Mouse (Mus musculus) left cerebral cortex, adult 18-20 months (tissue): ENCODE measurements at regions not wholly inside any gene's neighbourhood (a gene's known extent, or its start where the extent isn't known, plus 50 kb on each side); places are given as distances from the start of the nearest gene placed in this dataset.

Experiments
- DNase-seq, 2 experiments: peaks; one replicate each; pipeline ENCODE4 v3.0.0; 2021 to 2022; ENCODE audit warnings: low spot score in 2 of 2, mixed read lengths in 1 of 2

DNA sequence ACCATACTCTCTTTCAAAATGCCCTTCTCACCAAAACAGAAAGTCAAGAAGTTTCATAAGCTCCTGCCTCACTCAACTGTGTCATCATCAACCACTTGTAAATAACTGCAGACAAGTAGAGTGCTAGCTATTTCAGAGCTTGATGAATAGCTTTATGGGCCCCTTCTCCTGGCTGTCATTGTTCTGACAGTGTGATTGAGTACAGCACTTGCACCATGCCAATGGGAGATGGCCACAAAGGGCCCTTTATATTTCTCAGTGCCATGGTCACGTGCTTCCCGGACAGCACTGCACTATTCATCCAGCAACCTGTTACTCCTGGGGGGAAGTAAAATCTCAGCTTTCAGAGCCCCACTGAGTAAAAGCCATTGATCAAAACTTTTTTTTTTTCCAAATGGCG lies 225.7 kb upstream of the Smc2 start:
- DNase-seq: no peak
